In the genomic region with DNA sequence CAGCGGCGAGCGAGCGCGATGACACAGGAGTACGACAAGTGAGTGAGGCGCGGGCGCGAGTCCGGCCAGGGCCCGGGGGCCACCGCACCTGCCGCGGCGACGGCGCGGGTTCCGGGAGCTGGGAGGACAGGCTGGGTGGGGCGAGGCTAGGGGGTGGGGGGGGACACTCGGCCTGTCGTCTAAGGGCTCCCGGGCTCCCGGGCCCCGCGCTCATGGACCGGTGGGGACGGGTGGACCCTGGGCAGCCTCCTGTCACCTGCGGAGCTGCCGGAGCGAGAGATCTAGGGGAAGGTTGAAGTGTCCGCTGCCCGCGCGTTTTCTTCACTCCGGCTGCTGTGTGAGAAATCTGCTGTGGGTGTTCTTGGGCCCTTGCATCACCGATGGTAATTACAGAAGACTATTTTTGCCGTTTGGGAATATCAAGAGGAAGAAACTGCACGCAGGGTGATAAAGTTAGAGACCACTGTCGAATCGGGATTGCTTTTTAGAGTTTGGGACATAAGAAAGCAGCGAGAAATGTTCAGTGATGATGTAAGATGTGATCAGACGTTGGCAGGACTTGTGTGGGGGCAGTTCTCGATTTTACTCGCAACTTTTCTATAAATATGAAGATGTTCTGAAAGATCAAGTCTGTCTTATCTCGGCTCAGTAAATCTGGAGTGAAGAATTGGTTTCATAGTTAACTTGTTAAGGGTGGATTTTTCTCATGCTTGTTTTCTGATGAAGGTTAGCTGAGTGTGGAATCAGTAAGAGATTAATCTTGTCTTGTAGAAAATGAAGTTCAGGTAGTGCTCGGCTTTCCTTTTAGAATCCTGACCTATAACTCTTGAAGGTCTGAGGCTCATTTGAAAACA, we compare ENCODE assay signal across 8 mouse cellular contexts. TPM values are rescaled to one million over a fixed set of nuclear protein-coding genes. Genes with fewer than 3 reads are reported as not detected.
A peak's percentile ranks its signal among the peaks of the same experiment; 100 is the strongest.
DNase-seq lines count a peak whose midpoint lies in the region; ATAC-seq and TF ChIP-seq lines count a peak whose summit lies in the region.

No protein-coding gene starts in this region.

- no peak overlapping the region for H3K27ac ChIP-seq in kidney, embryonic 14.5 days (ENCODE audit: low read depth, low read length)
- no peak overlapping the region for H3K27ac ChIP-seq in forebrain, embryonic 16.5 days (ENCODE audit: low read length)
- no peak overlapping the region for H3K27ac ChIP-seq in liver, embryonic 14.5 days

- H3K4me3 ChIP-seq in kidney, embryonic 14.5 days (ENCODE audit: low read length): peak overlapping the region; percentile 69
- peak overlapping the region; percentile 76 for H3K4me3 ChIP-seq in forebrain, embryonic 16.5 days (replicated peaks; ENCODE audit: low read length)
- peak overlapping the region; percentile 57 to 71 for H3K4me3 ChIP-seq in liver, embryonic 14.5 days (ENCODE audit: insufficient read depth in 1 of 2, low read depth in 2 of 2, low read length in 2 of 2)

- no peak for TF ChIP-seq CTCF in liver, embryonic 14.5 days (IDR thresholded peaks at IDR 0.05; ENCODE audit: low read depth)

- 6% methylated on average over 48 of the region's 48 CpGs for WGBS in kidney, embryonic 14.5 days
- WGBS in forebrain, embryonic 16.5 days: 6% methylated on average over 36 of the region's 48 CpGs
- WGBS in liver, embryonic 14.5 days (ENCODE audit: insufficient replicate concordance): 5% methylated on average over 47 of the region's 48 CpGs

- TF ChIP-seq EP300 in liver, embryonic 14.5 days (IDR thresholded peaks at IDR 0.05; ENCODE audit: low read depth): no peak

- H3K9ac ChIP-seq in kidney, embryonic 14.5 days (ENCODE audit: low read depth, low read length): peak overlapping the region; percentile 58
- peak overlapping the region; percentile 49 for H3K9ac ChIP-seq in forebrain, embryonic 16.5 days (replicated peaks; ENCODE audit: low read depth, low read length)
- H3K9ac ChIP-seq in liver, embryonic 14.5 days (replicated peaks): peak overlapping the region; percentile 63

- H3K9me3 ChIP-seq in kidney, embryonic 14.5 days (ENCODE audit: control insufficient read depth, low read length): no peaks in the 10 kb centered on the region
- no peaks in the 10 kb centered on the region for H3K9me3 ChIP-seq in forebrain, embryonic 16.5 days (ENCODE audit: control insufficient read depth, low read length)
- no peaks in the 10 kb centered on the region for H3K9me3 ChIP-seq in liver, embryonic 14.5 days (ENCODE audit: control insufficient read depth, low read length)

- ATAC-seq in kidney, embryonic 14.5 days (ENCODE audit: low FRiP score, low TSS enrichment): peak; percentile 47
- ATAC-seq in forebrain, embryonic 16.5 days: peak; percentile 49
- ATAC-seq in liver, embryonic 14.5 days (ENCODE audit: insufficient read depth): peak; percentile 38
- ATAC-seq in erythroid progenitor cell, adult 5-6 weeks (replicated peaks; ENCODE audit: low FRiP score, poor library complexity, severe bottlenecking): no peak

- no peaks in the 10 kb centered on the region for H3K36me3 ChIP-seq in kidney, embryonic 14.5 days (ENCODE audit: control insufficient read depth, insufficient read depth, low read length)
- no peaks in the 10 kb centered on the region for H3K36me3 ChIP-seq in forebrain, embryonic 16.5 days (ENCODE audit: control insufficient read depth, insufficient read depth)
- H3K36me3 ChIP-seq in liver, embryonic 14.5 days (replicated peaks; ENCODE audit: control insufficient read depth, insufficient read depth, low read depth): no peaks in the 10 kb centered on the region

- DNase-seq in kidney, postnatal 14 days: no peak
- peak; percentile 10 for DNase-seq in T-cell, adult 2 months (ENCODE audit: low spot score)
- no peak for DNase-seq in liver, embryonic 14.5 days (ENCODE audit: low read depth in 3 of 3, low spot score in 3 of 3)
- DNase-seq in gastrocnemius, postnatal 4 days (ENCODE audit: low spot score in 2 of 2): no peak
- no peak for DNase-seq in gastrocnemius, postnatal 25 days

- peak overlapping the region; percentile 85 for H3K4me2 ChIP-seq in kidney, embryonic 14.5 days (replicated peaks; ENCODE audit: low read depth, low read length)
- H3K4me2 ChIP-seq in forebrain, embryonic 16.5 days (ENCODE audit: low read length): peak overlapping the region; percentile 87
- H3K4me2 ChIP-seq in liver, embryonic 14.5 days (ENCODE audit: low read depth): peak overlapping the region; percentile 93

- peaks cover 19% of the 10 kb centered on the region for H3K27me3 ChIP-seq in kidney, embryonic 14.5 days (ENCODE audit: control insufficient read depth, insufficient read depth, low read length)
- peaks cover 17% of the 10 kb centered on the region for H3K27me3 ChIP-seq in forebrain, embryonic 16.5 days (replicated peaks; ENCODE audit: control insufficient read depth, insufficient read depth, low read length)
- peaks cover 21% of the 10 kb centered on the region for H3K27me3 ChIP-seq in liver, embryonic 14.5 days (ENCODE audit: control insufficient read depth, insufficient read depth, low read length)

- H3K4me1 ChIP-seq in kidney, embryonic 14.5 days (ENCODE audit: control insufficient read depth, insufficient read depth, low read length): peaks cover 10% of the 10 kb centered on the region; the same call in 1 of the 2 replicates
- H3K4me1 ChIP-seq in forebrain, embryonic 16.5 days (replicated peaks; ENCODE audit: control insufficient read depth, insufficient read depth, low read length): peaks cover 10% of the 10 kb centered on the region
- H3K4me1 ChIP-seq in liver, embryonic 14.5 days (replicated peaks; ENCODE audit: control insufficient read depth in 2 of 2, insufficient read depth in 2 of 2, low read length in 1 of 2): peaks cover 2 to 9% of the 10 kb centered on the region in 2 experiments; a peak in 3 of 4 replicates

RNA-seq across cellular contexts. Expression of a gene that starts 0.6 kb away (rescaled TPM):
- polyA plus RNA-seq in kidney, embryonic 14.5 days (2014; fragmentation: Nextera tagmentation; extraction: Ambion mirVana): 1.4 and 3.5 TPM in 2 replicates
- polyA plus RNA-seq in forebrain, embryonic 16.5 days (2015; fragmentation: Nextera tagmentation; extraction: Ambion mirVana): 0.89 and 1.0 TPM in 2 replicates
- 0.37 and 0.45 TPM in 2 replicates for polyA plus RNA-seq in liver, embryonic 14.5 days (2012; rRNA removed)
- polyA plus RNA-seq in liver, embryonic 14.5 days (2014; fragmentation: Nextera tagmentation; extraction: Ambion mirVana): 0.20 and 0.43 TPM in 2 replicates
- under 1 TPM; 0.54 to 0.64 TPM for total RNA-seq in gastrocnemius, postnatal 4 days (2021)
- not detected in 2 replicates for total RNA-seq in erythroid progenitor cell, adult 5-6 weeks (2015; ENCODE audit: low replicate concordance)
- total RNA-seq in erythroid progenitor cell, adult 5-6 weeks (2017; ENCODE audit: low replicate concordance): not detected in 2 replicates
- under 1 TPM; 0.15 to 0.29 TPM for total RNA-seq in gastrocnemius, postnatal 25 days (2021)
